Mouse (Mus musculus): ENCODE measurements around the gene Pp2d1.
"Not testable (repeated sequence)": the region's sequence is repeated elsewhere in the genome, so short reads cannot be mapped to it uniquely, and the experiment has no call there.

Pp2d1 gene

GRCm38 (mm10) chr17:53539351-53539750 is at the start of gene Pp2d1:
TSS of gene Pp2d1 (minus strand) at chr17:53539451.
- DNase-seq, result not testable (repeated sequence)

GRCm38 (mm10) chr17:53588097-53588855 is 49.0 kb upstream of the Pp2d1 start:
- no peak for DNase-seq

GRCm38 (mm10) chr17:53587074-53587851 is 48.0 kb upstream of the Pp2d1 start:
- peak; percentile 91 for DNase-seq

- DNase-seq, result no peak
Observed at GRCm38 (mm10) chr17:53583846-53584579, 44.8 kb upstream of the Pp2d1 start.

GRCm38 (mm10) chr17:53582805-53583204 is 43.6 kb upstream of the Pp2d1 start:
- no peak for DNase-seq

GRCm38 (mm10) chr17:53582026-53582585 is 42.9 kb upstream of the Pp2d1 start:
- DNase-seq, result no peak

GRCm38 (mm10) chr17:53580237-53580636 is 41.0 kb upstream of the Pp2d1 start:
- DNase-seq, result no peak

GRCm38 (mm10) chr17:53579612-53580011 is 40.4 kb upstream of the Pp2d1 start:
- no peak for DNase-seq

- no peak for DNase-seq
Observed at GRCm38 (mm10) chr17:53578776-53579175, 39.5 kb upstream of the Pp2d1 start.

GRCm38 (mm10) chr17:53578249-53578648 is 39.0 kb upstream of the Pp2d1 start:
- DNase-seq, result no peak

- no peak for DNase-seq
Observed at GRCm38 (mm10) chr17:53577754-53578153, 38.5 kb upstream of the Pp2d1 start.

- no peak for DNase-seq
Observed at GRCm38 (mm10) chr17:53577151-53577550, 37.9 kb upstream of the Pp2d1 start.

- no peak for DNase-seq
Observed at GRCm38 (mm10) chr17:53573019-53573556, 33.8 kb upstream of the Pp2d1 start.

GRCm38 (mm10) chr17:53570932-53571331 is 31.7 kb upstream of the Pp2d1 start:
- DNase-seq, result not testable (repeated sequence)

GRCm38 (mm10) chr17:53570361-53570875 is 31.2 kb upstream of the Pp2d1 start:
- peak; percentile 17 for DNase-seq

- peak; percentile 38 for DNase-seq
Observed at GRCm38 (mm10) chr17:53569829-53570228, 30.6 kb upstream of the Pp2d1 start.

- DNase-seq, result no peak
Observed at GRCm38 (mm10) chr17:53568734-53569386, 29.6 kb upstream of the Pp2d1 start.

- peak; percentile 83 for DNase-seq
Observed at GRCm38 (mm10) chr17:53568118-53568517, 28.9 kb upstream of the Pp2d1 start.

GRCm38 (mm10) chr17:53567346-53568101 is 28.3 kb upstream of the Pp2d1 start:
- DNase-seq, result peak; percentile 21

GRCm38 (mm10) chr17:53566919-53567345 is 27.7 kb upstream of the Pp2d1 start:
- DNase-seq, result peak; percentile 28

Data from layer of hippocampus, adult 9-11 months (tissue).